Mouse (Mus musculus) erythroblast, embryonic 14.5 days (primary cell): ENCODE results near the gene Lss.

Source experiments
- GATA1 ChIP-seq: IDR thresholded peaks from 2 replicates; pipeline ENCODE4 v1.6.1; 2012; ENCODE audit warnings: low read length, inconsistent platforms, mixed read lengths
- TAL1 ChIP-seq: IDR thresholded peaks from 3 replicates; pipeline ENCODE4 v1.6.1; 2012; ENCODE audit warnings: low read length, inconsistent platforms, mixed read lengths

- TF ChIP-seq GATA1 (no peak), TAL1 (no peak)
Observed at GRCm38 (mm10) chr10:76537619-76538018, 6.2 kb downstream of the Lss start.
